Mouse (Mus musculus): ENCODE measurements around the gene Il12a.
A peak's percentile ranks its signal among the peaks of the same experiment; 100 is the strongest.

DNA sequence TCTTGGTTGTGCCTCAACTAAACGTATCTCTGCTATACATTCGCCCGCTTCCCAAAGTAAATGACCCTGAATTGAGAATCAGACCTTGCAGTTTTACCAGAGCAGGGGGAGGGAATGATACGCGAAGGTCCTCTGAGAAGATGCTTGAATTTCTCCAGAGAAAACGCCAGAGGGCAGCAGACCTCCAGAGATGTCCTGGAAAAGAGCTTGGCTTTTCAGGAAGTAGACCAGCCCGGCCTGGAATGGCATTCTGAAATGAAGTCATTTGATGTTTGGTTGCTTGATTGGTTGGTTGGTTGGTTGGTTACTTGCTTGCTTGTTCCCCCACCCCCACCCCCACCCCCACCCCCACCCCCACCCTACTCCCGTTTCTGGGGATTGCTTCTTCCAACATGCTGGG lies 17.8 kb downstream of the Il12a start:
- TF ChIP-seq CTCF (IDR thresholded peaks at IDR 0.05; ENCODE audit: insufficient read depth, low read length) (peak; percentile 66), POLR2A (IDR thresholded peaks at IDR 0.05; ENCODE audit: borderline replicate concordance, extremely low read depth, low read depth, low read length) (no peak)

Data from lung, adult 2 months (tissue).